8 mouse cellular contexts compared by ENCODE assay signal in the genomic region with DNA sequence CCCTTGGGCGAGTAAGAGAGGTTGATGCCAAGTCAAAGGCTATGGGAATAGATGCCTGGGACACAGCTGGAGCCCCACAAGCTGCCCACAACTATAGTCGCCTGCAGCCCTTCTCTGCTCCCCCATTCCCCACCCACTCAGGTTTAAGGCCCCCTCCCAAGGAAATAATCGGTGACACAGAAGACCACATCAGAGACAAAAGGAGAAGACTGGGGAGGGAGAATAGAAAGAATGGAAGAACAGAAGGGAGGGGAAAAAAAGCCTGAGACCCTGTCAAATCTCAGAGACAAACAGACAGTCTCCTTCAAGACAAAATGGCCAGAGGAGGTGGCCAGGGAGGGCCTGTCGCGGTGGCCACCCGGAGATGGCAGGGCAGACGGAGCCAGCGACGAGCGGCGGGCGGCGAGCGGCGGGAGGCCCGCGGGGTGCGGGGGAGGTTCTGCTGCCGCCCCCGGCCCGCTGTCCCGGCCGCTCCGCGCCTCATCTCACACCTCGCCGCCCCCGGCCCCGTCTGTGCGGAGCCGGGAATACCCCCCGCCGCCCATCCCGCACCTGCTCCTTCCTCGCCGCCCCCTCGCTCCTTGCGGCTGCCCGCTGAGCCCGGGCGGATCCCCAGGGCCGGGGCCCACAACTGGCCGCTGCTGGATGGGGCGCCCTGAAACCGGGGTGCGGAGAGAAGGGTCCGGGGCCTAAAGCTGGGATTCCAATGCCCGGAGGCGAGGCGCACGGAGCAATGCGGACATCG. TPM values are rescaled to one million over a fixed set of nuclear protein-coding genes. Genes with fewer than 3 reads are reported as not detected.
DNase-seq lines count a peak whose midpoint lies in the region; ATAC-seq and TF ChIP-seq lines count a peak whose summit lies in the region.

No protein-coding gene starts in this region.

- DNase-seq in layer of hippocampus, adult 2 months (ENCODE audit: low spot score in 2 of 2), result peak in 1 of 2 experiments; percentile 66
- no peak for DNase-seq in layer of hippocampus, adult 9-10 months (ENCODE audit: low spot score)
- DNase-seq in limb, embryonic 10.5 days (ENCODE audit: low spot score), result no peak
- no peak for DNase-seq in adrenal gland, postnatal 10 days
- no peak for DNase-seq in spleen, postnatal 4 days (ENCODE audit: low spot score in 2 of 2)
- DNase-seq in spleen, postnatal 14 days (ENCODE audit: low spot score in 2 of 2), result no peak

- WGBS in forebrain, embryonic 12.5 days, result 2% methylated on average over 32 of the region's 53 CpGs
- WGBS in limb, embryonic 10.5 days, result 2% methylated on average over 51 of the region's 53 CpGs
- 3% methylated on average over 25 of the region's 53 CpGs for WGBS in neural tube, embryonic 15.5 days

- no peak for TF ChIP-seq CTCF in layer of hippocampus, adult 2 months (conservative IDR thresholded peaks at IDR 0.05)

- peak overlapping the region; percentile 55 for H3K9ac ChIP-seq in forebrain, embryonic 12.5 days
- peak overlapping the region; percentile 70 for H3K9ac ChIP-seq in neural tube, embryonic 15.5 days (replicated peaks)

- H3K9me3 ChIP-seq in forebrain, embryonic 12.5 days, result no peaks in the 10 kb centered on the region
- H3K9me3 ChIP-seq in limb, embryonic 10.5 days (replicated peaks), result no peaks in the 10 kb centered on the region
- H3K9me3 ChIP-seq in neural tube, embryonic 15.5 days (replicated peaks), result no peaks in the 10 kb centered on the region

- peak overlapping the region; percentile 61 for H3K4me2 ChIP-seq in forebrain, embryonic 12.5 days
- H3K4me2 ChIP-seq in neural tube, embryonic 15.5 days, result peak overlapping the region; percentile 68

- H3K36me3 ChIP-seq in forebrain, embryonic 12.5 days (replicated peaks), result no peaks in the 10 kb centered on the region
- no peaks in the 10 kb centered on the region for H3K36me3 ChIP-seq in limb, embryonic 10.5 days
- no peaks in the 10 kb centered on the region for H3K36me3 ChIP-seq in neural tube, embryonic 15.5 days

- peak overlapping the region; percentile 75 for H3K4me3 ChIP-seq in layer of hippocampus, adult 2 months
- H3K4me3 ChIP-seq in forebrain, embryonic 12.5 days (replicated peaks), result peak overlapping the region; percentile 44
- H3K4me3 ChIP-seq in limb, embryonic 10.5 days, result peak overlapping the region; percentile 47
- peak overlapping the region; percentile 53 for H3K4me3 ChIP-seq in neural tube, embryonic 15.5 days (replicated peaks)

- H3K27ac ChIP-seq in layer of hippocampus, adult 2 months, result peak overlapping the region; percentile 97
- H3K27ac ChIP-seq in forebrain, embryonic 12.5 days, result no peak overlapping the region
- peak overlapping the region; percentile 21 for H3K27ac ChIP-seq in limb, embryonic 10.5 days
- H3K27ac ChIP-seq in neural tube, embryonic 15.5 days (replicated peaks), result peak overlapping the region; percentile 61

- peaks cover 35% of the 10 kb centered on the region for H3K4me1 ChIP-seq in forebrain, embryonic 12.5 days
- H3K4me1 ChIP-seq in limb, embryonic 10.5 days, result peaks cover 36% of the 10 kb centered on the region
- H3K4me1 ChIP-seq in neural tube, embryonic 15.5 days, result peaks cover 54% of the 10 kb centered on the region

- H3K27me3 ChIP-seq in forebrain, embryonic 12.5 days, result peaks cover 100% of the 10 kb centered on the region
- H3K27me3 ChIP-seq in limb, embryonic 10.5 days (ENCODE audit: low read depth, poor library complexity, severe bottlenecking), result peaks cover 100% of the 10 kb centered on the region
- peaks cover 75% of the 10 kb centered on the region for H3K27me3 ChIP-seq in neural tube, embryonic 15.5 days (replicated peaks)

- ATAC-seq in forebrain, embryonic 12.5 days (ENCODE audit: low FRiP score), result 0 out of 2 replicates have a peak, but pooled peaks have one; percentile 2
- ATAC-seq in neural tube, embryonic 15.5 days (ENCODE audit: low FRiP score), result no peak

RNA-seq across cellular contexts. Expression of a gene that starts 13.7 kb away (rescaled TPM):
- not detected for total RNA-seq in layer of hippocampus, adult 2 months (2021)
- not detected in 2 replicates for polyA plus RNA-seq in forebrain, embryonic 12.5 days (2016; fragmentation: Nextera tagmentation; extraction: Ambion mirVana)
- not detected in 2 replicates for polyA plus RNA-seq in limb, embryonic 10.5 days (2016; fragmentation: Nextera tagmentation; extraction: Ambion mirVana)
- not detected in 2 replicates for polyA plus RNA-seq in neural tube, embryonic 15.5 days (2015; fragmentation: Nextera tagmentation; extraction: Ambion mirVana)
- not detected for total RNA-seq in adrenal gland, postnatal 10 days (2021)

RNA-seq across cellular contexts. Expression of a gene that starts 15.6 kb away (rescaled TPM):
- total RNA-seq in layer of hippocampus, adult 2 months (2021), result 10 to 100 TPM; 89.6 to 92.2 TPM
- polyA plus RNA-seq in forebrain, embryonic 12.5 days (2016; fragmentation: Nextera tagmentation; extraction: Ambion mirVana), result 2.3 and 2.9 TPM in 2 replicates
- 0.24 and 0.26 TPM in 2 replicates for polyA plus RNA-seq in limb, embryonic 10.5 days (2016; fragmentation: Nextera tagmentation; extraction: Ambion mirVana)
- polyA plus RNA-seq in neural tube, embryonic 15.5 days (2015; fragmentation: Nextera tagmentation; extraction: Ambion mirVana), result 44.9 and 55.5 TPM in 2 replicates
- under 1 TPM; 0.60 to 0.76 TPM for total RNA-seq in adrenal gland, postnatal 10 days (2021)

RNA-seq across cellular contexts. Expression of a gene that starts 24.1 kb away (rescaled TPM):
- total RNA-seq in layer of hippocampus, adult 2 months (2021), result not detected
- polyA plus RNA-seq in forebrain, embryonic 12.5 days (2016; fragmentation: Nextera tagmentation; extraction: Ambion mirVana), result not detected in 2 replicates
- 0.23 TPM in 1 of 2 replicates, not detected in the other for polyA plus RNA-seq in limb, embryonic 10.5 days (2016; fragmentation: Nextera tagmentation; extraction: Ambion mirVana)
- polyA plus RNA-seq in neural tube, embryonic 15.5 days (2015; fragmentation: Nextera tagmentation; extraction: Ambion mirVana), result 0.33 and 1.5 TPM in 2 replicates
- 10 to 100 TPM in 1 of 2 experiments, 1 to 10 TPM in 1; 3.3 to 16.1 TPM for total RNA-seq in adrenal gland, postnatal 10 days (2021)

RNA-seq across cellular contexts. Expression of a gene that starts 37.8 kb away (rescaled TPM):
- 10 to 100 TPM; 17.1 to 21.6 TPM for total RNA-seq in layer of hippocampus, adult 2 months (2021)
- 45.4 and 54.1 TPM in 2 replicates for polyA plus RNA-seq in forebrain, embryonic 12.5 days (2016; fragmentation: Nextera tagmentation; extraction: Ambion mirVana)
- 63.1 and 71.3 TPM in 2 replicates for polyA plus RNA-seq in limb, embryonic 10.5 days (2016; fragmentation: Nextera tagmentation; extraction: Ambion mirVana)
- polyA plus RNA-seq in neural tube, embryonic 15.5 days (2015; fragmentation: Nextera tagmentation; extraction: Ambion mirVana), result 11.6 and 13.5 TPM in 2 replicates
- 10 to 100 TPM; 29.3 to 41.2 TPM for total RNA-seq in adrenal gland, postnatal 10 days (2021)

RNA-seq across cellular contexts. Expression of a gene that starts 43.7 kb away (rescaled TPM):
- total RNA-seq in layer of hippocampus, adult 2 months (2021), result 10 to 100 TPM; 15.0 to 16.1 TPM
- polyA plus RNA-seq in forebrain, embryonic 12.5 days (2016; fragmentation: Nextera tagmentation; extraction: Ambion mirVana), result 11.1 and 12.1 TPM in 2 replicates
- 10.4 and 10.8 TPM in 2 replicates for polyA plus RNA-seq in limb, embryonic 10.5 days (2016; fragmentation: Nextera tagmentation; extraction: Ambion mirVana)
- 16.7 and 17.8 TPM in 2 replicates for polyA plus RNA-seq in neural tube, embryonic 15.5 days (2015; fragmentation: Nextera tagmentation; extraction: Ambion mirVana)
- 10 to 100 TPM; 14.1 to 16.0 TPM for total RNA-seq in adrenal gland, postnatal 10 days (2021)

Comparison
In these comparisons a context has a peak if more than half of its experiments do, and no peak if none do; other contexts are left out.
1. RNA of a gene that starts 15.6 kb away (polyA plus RNA-seq): 44.9 to 55.5 TPM in neural tube, embryonic 15.5 days; 2.3 to 2.9 TPM in forebrain, embryonic 12.5 days and 0.24 to 0.26 TPM in limb, embryonic 10.5 days; every median in the first group is over 10 times any median in the second.
2. Peak in every context shown above with its lines, with median percentiles within 50 percentile points of each other: H3K4me3 ChIP-seq.